Mouse (Mus musculus): ENCODE data around the gene Tns4. TPM values are rescaled to one million over a fixed set of nuclear protein-coding genes. Genes with fewer than 3 reads are reported as not detected.

Gene Tns4
- total and polyA plus RNA-seq, 2 experiments from 2014 or later = 0.17 to 0.38 TPM

DNA sequence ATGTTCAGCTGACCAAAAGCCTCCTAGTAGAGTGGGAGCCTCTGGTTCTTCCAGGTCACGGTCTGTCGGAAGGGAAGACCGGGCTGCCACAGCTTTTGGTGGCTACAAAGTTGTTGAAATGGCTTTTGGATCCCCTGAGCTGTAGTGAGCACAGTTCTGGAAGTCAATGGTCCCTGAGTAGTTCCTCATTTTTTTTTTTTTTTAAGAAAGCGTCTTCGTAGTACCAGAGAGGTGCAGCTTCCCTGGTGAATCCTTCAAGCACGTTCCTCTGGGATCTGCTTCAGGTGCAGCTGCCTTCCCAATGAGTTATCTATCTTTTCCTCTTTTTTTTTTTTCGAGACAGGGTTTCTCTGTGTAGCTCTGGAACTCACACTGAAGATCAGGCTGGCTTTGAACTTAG, 4.6 kb upstream of the Tns4 start:
- ATAC-seq (ENCODE audit: low FRiP score) (no peak), DNase-seq (ENCODE audit: low spot score) (no peak)
- Histone ChIP-seq H3K4me1 (ENCODE audit: insufficient read depth, low read length) (no peaks in the 10 kb centered on the region), H3K36me3 (ENCODE audit: insufficient read depth, low read length) (no peaks in the 10 kb centered on the region), H3K27me3 (ENCODE audit: insufficient read depth, low read length) (no peaks in the 10 kb centered on the region), H3K9me3 (ENCODE audit: low read length) (no peaks in the 10 kb centered on the region), H3K27ac (ENCODE audit: low read depth, low read length) (no peak overlapping the region), H3K4me2 (ENCODE audit: low read depth, low read length, poor library complexity, severe bottlenecking) (no peak overlapping the region), H3K4me3 (ENCODE audit: low read depth, low read length) (no peak overlapping the region), H3K9ac (replicated peaks; ENCODE audit: low read length, poor library complexity, severe bottlenecking) (no peak overlapping the region)
- WGBS = 87% methylated on average over 7 of the region's 7 CpGs
- TF ChIP-seq CTCF (IDR thresholded peaks at IDR 0.05) = no peak

- ATAC-seq (ENCODE audit: low FRiP score) (no peak), DNase-seq (ENCODE audit: low spot score) (no peak)
- H3K4me2 ChIP-seq (ENCODE audit: low read depth, low read length, poor library complexity, severe bottlenecking) = no peak overlapping the region
- 78% methylated on average over 2 of the region's 2 CpGs for WGBS
- no peaks in the 10 kb centered on the region for H3K36me3 ChIP-seq (ENCODE audit: insufficient read depth, low read length)
- no peak overlapping the region for H3K9ac ChIP-seq (replicated peaks; ENCODE audit: low read length, poor library complexity, severe bottlenecking)
- no peak overlapping the region for H3K27ac ChIP-seq (ENCODE audit: low read depth, low read length)
- H3K9me3 ChIP-seq (ENCODE audit: low read length) = no peaks in the 10 kb centered on the region
- H3K27me3 ChIP-seq (ENCODE audit: insufficient read depth, low read length) = no peaks in the 10 kb centered on the region
- no peaks in the 10 kb centered on the region for H3K4me1 ChIP-seq (ENCODE audit: insufficient read depth, low read length)
- no peak overlapping the region for H3K4me3 ChIP-seq (ENCODE audit: low read depth, low read length)
- no peak for TF ChIP-seq CTCF (IDR thresholded peaks at IDR 0.05)
These were observed 2.6 kb upstream of the Tns4 start for GRCm38 (mm10) chr11:99091666-99092065.

- Histone ChIP-seq H3K27ac (ENCODE audit: low read depth, low read length) (no peak overlapping the region), H3K4me2 (ENCODE audit: low read depth, low read length, poor library complexity, severe bottlenecking) (no peak overlapping the region), H3K9ac (replicated peaks; ENCODE audit: low read length, poor library complexity, severe bottlenecking) (no peak overlapping the region), H3K9me3 (ENCODE audit: low read length) (no peaks in the 10 kb centered on the region), H3K27me3 (ENCODE audit: insufficient read depth, low read length) (no peaks in the 10 kb centered on the region), H3K4me1 (ENCODE audit: insufficient read depth, low read length) (no peaks in the 10 kb centered on the region), H3K36me3 (ENCODE audit: insufficient read depth, low read length) (no peaks in the 10 kb centered on the region), H3K4me3 (ENCODE audit: low read depth, low read length) (no peak overlapping the region)
- DNase-seq (ENCODE audit: low spot score) (no peak), ATAC-seq (ENCODE audit: low FRiP score) (no peak)
- 89% methylated on average over 8 of the region's 8 CpGs for WGBS
- no peak for TF ChIP-seq CTCF (IDR thresholded peaks at IDR 0.05)
These were observed 1.3 kb upstream of the Tns4 start for GRCm38 (mm10) chr11:99090391-99090790.

DNA sequence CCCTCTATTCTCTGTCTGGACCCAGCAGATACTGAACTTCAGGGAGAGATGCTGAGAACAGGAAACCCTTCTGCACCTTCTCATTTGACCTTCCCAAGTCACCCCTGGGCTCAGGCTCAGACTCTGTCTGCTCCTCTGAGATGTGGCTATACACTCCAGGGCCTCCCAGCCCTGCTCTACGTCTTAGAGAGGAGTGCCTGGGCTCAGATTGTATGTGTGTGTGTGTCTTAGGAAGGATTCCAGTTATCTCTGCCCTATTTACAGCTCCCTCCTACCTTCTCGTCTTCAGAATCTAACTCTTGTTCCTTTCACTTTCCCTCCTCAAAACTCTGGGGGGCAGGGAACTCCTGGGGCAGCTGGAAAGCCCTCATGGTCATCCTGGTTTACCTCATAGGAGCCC, 620 bp downstream of the Tns4 start:
- H3K9ac ChIP-seq (replicated peaks; ENCODE audit: low read length, poor library complexity, severe bottlenecking) = no peak overlapping the region
- H3K27me3 ChIP-seq (ENCODE audit: insufficient read depth, low read length) = no peaks in the 10 kb centered on the region
- H3K27ac ChIP-seq (ENCODE audit: low read depth, low read length) = no peak overlapping the region
- 72% methylated on average over 2 of the region's 2 CpGs for WGBS
- ATAC-seq (ENCODE audit: low FRiP score) (no peak), DNase-seq (ENCODE audit: low spot score) (no peak)
- no peak for TF ChIP-seq CTCF (IDR thresholded peaks at IDR 0.05)
- no peak overlapping the region for H3K4me3 ChIP-seq (ENCODE audit: low read depth, low read length)
- H3K9me3 ChIP-seq (ENCODE audit: low read length) = no peaks in the 10 kb centered on the region
- no peaks in the 10 kb centered on the region for H3K4me1 ChIP-seq (ENCODE audit: insufficient read depth, low read length)
- H3K4me2 ChIP-seq (ENCODE audit: low read depth, low read length, poor library complexity, severe bottlenecking) = no peak overlapping the region
- H3K36me3 ChIP-seq (ENCODE audit: insufficient read depth, low read length) = no peaks in the 10 kb centered on the region

GRCm38 (mm10) chr11:99084366-99084765, 4.7 kb downstream of the Tns4 start:
- H3K4me1 ChIP-seq (ENCODE audit: insufficient read depth, low read length) = no peaks in the 10 kb centered on the region
- no peak overlapping the region for H3K4me2 ChIP-seq (ENCODE audit: low read depth, low read length, poor library complexity, severe bottlenecking)
- no peak for ATAC-seq (ENCODE audit: low FRiP score)
- no peak overlapping the region for H3K4me3 ChIP-seq (ENCODE audit: low read depth, low read length)
- no peak for TF ChIP-seq CTCF (IDR thresholded peaks at IDR 0.05)
- H3K9me3 ChIP-seq (ENCODE audit: low read length) = no peaks in the 10 kb centered on the region
- H3K9ac ChIP-seq (replicated peaks; ENCODE audit: low read length, poor library complexity, severe bottlenecking) = no peak overlapping the region
- no peaks in the 10 kb centered on the region for H3K27me3 ChIP-seq (ENCODE audit: insufficient read depth, low read length)
- DNase-seq (ENCODE audit: low spot score) = no peak
- WGBS = 84% methylated on average over 9 of the region's 9 CpGs
- H3K27ac ChIP-seq (ENCODE audit: low read depth, low read length) = no peak overlapping the region
- H3K36me3 ChIP-seq (ENCODE audit: insufficient read depth, low read length) = no peaks in the 10 kb centered on the region

- no peaks in the 10 kb centered on the region for H3K36me3 ChIP-seq (ENCODE audit: insufficient read depth, low read length)
- H3K4me3 ChIP-seq (ENCODE audit: low read depth, low read length) = no peak overlapping the region
- H3K4me2 ChIP-seq (ENCODE audit: low read depth, low read length, poor library complexity, severe bottlenecking) = no peak overlapping the region
- TF ChIP-seq CTCF (IDR thresholded peaks at IDR 0.05) = no peak
- ATAC-seq (ENCODE audit: low FRiP score) = no peak
- H3K27me3 ChIP-seq (ENCODE audit: insufficient read depth, low read length) = no peaks in the 10 kb centered on the region
- H3K9ac ChIP-seq (replicated peaks; ENCODE audit: low read length, poor library complexity, severe bottlenecking) = no peak overlapping the region
- DNase-seq (ENCODE audit: low spot score) = no peak
- 88% methylated on average over 8 of the region's 8 CpGs for WGBS
- H3K27ac ChIP-seq (ENCODE audit: low read depth, low read length) = no peak overlapping the region
- no peaks in the 10 kb centered on the region for H3K4me1 ChIP-seq (ENCODE audit: insufficient read depth, low read length)
- H3K9me3 ChIP-seq (ENCODE audit: low read length) = no peaks in the 10 kb centered on the region
These were observed 5.6 kb downstream of the Tns4 start for GRCm38 (mm10) chr11:99083516-99083915.

Measured in midbrain, postnatal 0 days (tissue).